Mouse (Mus musculus) forebrain, embryonic 15.5 days (tissue): ENCODE data around the gene Aldh1l1. TPM values are rescaled to one million over a fixed set of nuclear protein-coding genes. Genes with fewer than 3 reads are reported as not detected.

Source experiments
- ATAC-seq: fragments of 200-750 bp; cut with Nextera tagmentation; replicated peaks from 2 replicates; pipeline ENCODE4 v1.8.0; 2017; ENCODE audit warnings: mild to moderate bottlenecking, moderate TSS enrichment, moderate library complexity
- H3K27ac ChIP-seq: fragments of 300-500 bp; sonication (generic); replicated peaks from 2 replicates; pipeline ENCODE4 v1.5.1; 2015; ENCODE audit warnings: mild to moderate bottlenecking, inconsistent platforms
- H3K27me3 ChIP-seq: fragments of 300-500 bp; sonication (generic); 2 replicates; pipeline ENCODE4 v1.6.1; 2015; ENCODE audit warnings: inconsistent platforms
- H3K36me3 ChIP-seq: fragments of 300-500 bp; sonication (generic); 2 replicates; pipeline ENCODE4 v1.6.1; 2015; ENCODE audit warnings: mild to moderate bottlenecking, inconsistent platforms
- H3K4me1 ChIP-seq: fragments of 300-500 bp; sonication (generic); 2 replicates; pipeline ENCODE4 v1.6.1; 2015; ENCODE audit warnings: inconsistent platforms
- H3K4me2 ChIP-seq: fragments of 300-500 bp; sonication (generic); replicated peaks from 2 replicates; pipeline ENCODE4 v1.6.1; 2015; ENCODE audit warnings: mild to moderate bottlenecking, inconsistent platforms
- H3K4me3 ChIP-seq: fragments of 300-500 bp; sonication (generic); 2 replicates; pipeline ENCODE4 v1.5.1; 2015; ENCODE audit warnings: mild to moderate bottlenecking, inconsistent platforms
- H3K9ac ChIP-seq: fragments of 300-500 bp; sonication (generic); replicated peaks from 2 replicates; pipeline ENCODE4 v1.6.1; 2015; ENCODE audit warnings: mild to moderate bottlenecking, inconsistent platforms
- H3K9me3 ChIP-seq: fragments of 300-500 bp; sonication (generic); 2 replicates; pipeline ENCODE4 v1.6.1; 2016; ENCODE audit warnings: inconsistent platforms
- WGBS: fragments of 180-500 bp; shearing (Covaris S2); methylation state at CpG from one replicate; pipeline ENCODE4 v1.1.7; 2015; ENCODE audit warnings: mixed read lengths; 5-methylcytosine and 5-hydroxymethylcytosine counted together
- polyA plus RNA-seq: library from polyadenylated mRNA; unstranded; fragments of >200 nt; fragmentation: Nextera tagmentation; extraction: Ambion mirVana; gene quantifications from 2 replicates; pipeline ENCODE4 v1.2.1, GENCODE M21; 2015

Aldh1l1 gene
- polyA plus RNA-seq, 1 experiment from 2014 or later, result 35.6 TPM

DNA sequence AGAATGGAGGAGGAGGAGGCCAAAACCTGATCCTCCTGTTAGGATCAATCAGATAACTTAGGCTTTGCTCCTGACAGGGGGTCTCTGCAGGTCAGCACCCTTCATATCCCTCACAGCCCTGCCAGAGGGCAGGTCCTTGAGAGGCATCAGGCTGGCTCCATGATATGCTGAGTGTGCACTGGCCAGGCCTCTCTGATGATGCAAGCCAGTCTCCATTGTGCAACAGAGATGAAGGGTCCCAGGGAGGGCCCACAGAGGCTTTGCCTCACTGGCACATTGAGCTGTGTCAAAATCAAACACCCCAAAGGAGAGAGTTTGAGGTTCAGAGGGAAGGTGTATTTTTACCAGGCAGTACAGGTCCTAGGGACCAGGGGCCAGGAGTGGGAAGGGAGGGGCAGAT, 28.1 kb downstream of the Aldh1l1 start:
- Histone ChIP-seq H3K9me3 (no peaks in the 10 kb centered on the region), H3K27me3 (no peaks in the 10 kb centered on the region), H3K4me2 (no peak overlapping the region), H3K36me3 (no peaks in the 10 kb centered on the region), H3K9ac (no peak overlapping the region), H3K4me3 (no peak overlapping the region), H3K4me1 (no peaks in the 10 kb centered on the region), H3K27ac (no peak overlapping the region)
- no peak for ATAC-seq

DNA sequence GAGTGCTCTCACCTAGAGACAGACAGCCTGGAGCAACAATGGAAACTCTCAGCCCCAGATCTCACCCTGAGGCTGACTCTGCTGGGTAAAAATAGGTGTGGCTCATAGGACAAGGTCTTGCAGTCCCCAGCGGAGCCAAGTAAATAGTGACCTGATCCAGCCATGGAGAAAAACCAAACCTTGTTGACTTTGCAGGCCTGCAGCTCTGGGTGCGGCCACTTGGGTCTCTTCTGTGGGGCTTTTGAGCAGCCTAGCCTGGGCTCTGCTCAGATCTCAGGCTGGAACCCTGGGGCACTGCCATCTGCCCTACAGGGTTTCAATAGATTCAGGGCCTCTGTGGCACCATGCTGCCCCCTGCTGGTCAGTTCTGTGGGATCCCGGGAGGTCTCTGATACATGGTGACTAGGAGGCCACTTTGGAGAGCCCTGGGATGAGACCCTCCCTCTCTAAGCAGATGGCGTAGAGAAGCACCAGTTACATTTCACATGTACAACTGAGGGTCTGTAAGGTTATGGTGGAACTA, 28.7 kb downstream of the Aldh1l1 start:
- 46% methylated on average over 4 of the region's 4 CpGs for WGBS
- no peak overlapping the region for H3K4me2 ChIP-seq
- H3K27me3 ChIP-seq, result no peaks in the 10 kb centered on the region
- H3K9me3 ChIP-seq, result no peaks in the 10 kb centered on the region
- H3K36me3 ChIP-seq, result no peaks in the 10 kb centered on the region
- ATAC-seq, result peak; percentile 78
- H3K9ac ChIP-seq, result no peak overlapping the region
- no peak overlapping the region for H3K27ac ChIP-seq
- H3K4me3 ChIP-seq, result no peak overlapping the region
- H3K4me1 ChIP-seq, result no peaks in the 10 kb centered on the region

DNA sequence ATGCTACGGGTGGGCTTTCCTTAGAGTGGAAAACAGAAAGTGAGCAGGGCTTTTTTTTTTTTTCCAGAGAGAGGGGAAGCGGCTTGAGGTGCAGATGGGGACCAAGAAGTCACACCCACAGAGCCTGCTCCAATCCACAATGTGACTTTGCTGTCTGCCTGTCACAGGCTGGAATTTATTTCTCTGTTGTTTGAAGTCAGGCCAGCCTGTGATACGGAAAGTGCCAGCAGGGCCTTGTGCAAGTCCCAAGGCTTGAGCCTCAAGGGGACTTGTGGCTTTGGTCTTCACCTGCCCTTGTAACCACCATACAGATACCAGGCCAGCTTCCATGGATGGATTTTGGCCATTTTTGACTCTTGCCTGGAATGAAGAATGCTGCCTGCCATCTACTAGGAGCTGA, 32.7 kb downstream of the Aldh1l1 start:
- ATAC-seq, result no peak
- Histone ChIP-seq H3K36me3 (no peaks in the 10 kb centered on the region), H3K9ac (no peak overlapping the region), H3K4me2 (no peak overlapping the region), H3K27me3 (no peaks in the 10 kb centered on the region), H3K4me3 (no peak overlapping the region), H3K9me3 (no peaks in the 10 kb centered on the region), H3K4me1 (no peaks in the 10 kb centered on the region), H3K27ac (no peak overlapping the region)
- WGBS, result 79% methylated on average over 3 of the region's 3 CpGs

DNA sequence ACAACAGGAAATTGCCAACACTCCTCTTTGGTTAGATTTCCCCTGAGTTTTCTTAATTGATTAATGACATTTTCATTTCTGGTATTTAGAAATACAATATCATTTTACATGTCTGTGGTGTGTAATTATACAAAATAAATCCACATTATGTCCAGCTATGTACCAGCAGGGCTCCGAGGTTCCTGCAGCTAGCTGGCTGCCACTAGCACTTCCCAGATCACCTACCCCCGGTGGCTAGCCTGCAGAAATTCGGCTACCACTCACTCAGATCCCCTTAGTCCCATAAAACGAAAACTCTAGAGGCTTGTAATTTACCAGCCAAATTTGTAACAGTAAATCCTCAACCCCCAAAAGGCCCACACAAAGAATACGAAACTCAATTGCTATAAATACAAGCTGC, 33.1 kb downstream of the Aldh1l1 start:
- no peaks in the 10 kb centered on the region for H3K4me1 ChIP-seq
- WGBS, result 64% methylated on average over 5 of the region's 5 CpGs
- no peak overlapping the region for H3K27ac ChIP-seq
- H3K4me2 ChIP-seq, result no peak overlapping the region
- no peaks in the 10 kb centered on the region for H3K27me3 ChIP-seq
- H3K4me3 ChIP-seq, result no peak overlapping the region
- H3K9ac ChIP-seq, result no peak overlapping the region
- H3K9me3 ChIP-seq, result no peaks in the 10 kb centered on the region
- ATAC-seq, result no peak
- no peaks in the 10 kb centered on the region for H3K36me3 ChIP-seq

DNA sequence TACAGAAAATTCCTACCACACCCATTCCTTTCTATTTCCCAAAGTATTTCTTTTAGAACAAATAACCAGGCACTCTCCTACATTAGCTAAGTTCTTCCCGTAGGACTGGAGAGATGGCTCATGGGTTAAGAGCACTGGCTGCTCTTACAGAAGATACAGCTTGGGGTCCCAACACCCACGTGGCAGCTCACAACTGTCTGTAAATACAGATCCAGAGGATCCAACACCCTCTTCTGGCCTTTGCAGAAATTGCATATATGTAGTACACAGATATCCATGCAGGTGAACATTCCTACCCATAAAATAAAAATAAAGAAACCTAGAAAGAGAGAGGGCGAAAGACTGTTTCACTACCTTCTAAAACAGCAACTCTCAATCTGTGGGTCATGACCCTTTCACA, 40.2 kb downstream of the Aldh1l1 start:
- no peaks in the 10 kb centered on the region for H3K27me3 ChIP-seq
- no peak for ATAC-seq
- H3K4me2 ChIP-seq, result no peak overlapping the region
- H3K4me3 ChIP-seq, result no peak overlapping the region
- 67% methylated on average over 3 of the region's 3 CpGs for WGBS
- H3K27ac ChIP-seq, result no peak overlapping the region
- H3K36me3 ChIP-seq, result no peaks in the 10 kb centered on the region
- peaks cover 7% of the 10 kb centered on the region; the same call in 1 of the 2 replicates for H3K4me1 ChIP-seq
- no peak overlapping the region for H3K9ac ChIP-seq
- H3K9me3 ChIP-seq, result no peaks in the 10 kb centered on the region

DNA sequence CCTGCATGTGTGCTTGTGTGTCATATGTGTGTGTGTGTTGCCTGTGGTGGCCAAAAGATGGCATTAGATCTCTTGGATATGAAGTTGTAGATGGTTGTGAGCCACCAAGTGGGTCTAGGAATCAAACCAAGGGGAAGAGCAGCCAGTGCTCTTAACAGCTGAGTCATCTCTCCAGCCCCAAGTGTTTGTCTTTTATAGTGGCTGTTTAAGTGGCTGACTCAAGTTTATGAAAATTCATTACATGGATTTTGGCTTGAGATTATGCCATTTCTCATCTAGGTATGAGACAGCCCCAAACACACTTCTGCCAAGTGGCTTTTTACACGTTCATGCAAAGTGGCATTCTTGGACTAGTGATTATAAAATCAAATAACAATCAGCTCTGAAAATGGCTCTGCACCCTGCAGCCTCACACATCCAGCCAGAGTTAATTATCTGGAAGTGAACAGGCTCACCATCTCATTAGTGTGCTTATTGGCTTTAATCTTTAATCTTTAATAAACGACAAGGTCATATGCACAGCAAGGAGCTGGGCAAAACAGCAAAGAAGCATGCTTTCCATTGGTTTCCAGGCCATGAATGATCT, 43.3 kb downstream of the Aldh1l1 start:
- peaks cover 10% of the 10 kb centered on the region; the same call in 1 of the 2 replicates for H3K4me1 ChIP-seq
- peak; percentile 51; the same call in 1 of the 2 replicates for ATAC-seq
- H3K36me3 ChIP-seq, result no peaks in the 10 kb centered on the region
- H3K27ac ChIP-seq, result peak overlapping the region; percentile 21; the same call in 1 of the 2 replicates
- 15% methylated on average over 2 of the region's 2 CpGs for WGBS
- H3K9me3 ChIP-seq, result no peaks in the 10 kb centered on the region
- H3K4me3 ChIP-seq, result no peak overlapping the region
- H3K9ac ChIP-seq, result no peak overlapping the region
- H3K27me3 ChIP-seq, result no peaks in the 10 kb centered on the region
- no peak overlapping the region for H3K4me2 ChIP-seq

DNA sequence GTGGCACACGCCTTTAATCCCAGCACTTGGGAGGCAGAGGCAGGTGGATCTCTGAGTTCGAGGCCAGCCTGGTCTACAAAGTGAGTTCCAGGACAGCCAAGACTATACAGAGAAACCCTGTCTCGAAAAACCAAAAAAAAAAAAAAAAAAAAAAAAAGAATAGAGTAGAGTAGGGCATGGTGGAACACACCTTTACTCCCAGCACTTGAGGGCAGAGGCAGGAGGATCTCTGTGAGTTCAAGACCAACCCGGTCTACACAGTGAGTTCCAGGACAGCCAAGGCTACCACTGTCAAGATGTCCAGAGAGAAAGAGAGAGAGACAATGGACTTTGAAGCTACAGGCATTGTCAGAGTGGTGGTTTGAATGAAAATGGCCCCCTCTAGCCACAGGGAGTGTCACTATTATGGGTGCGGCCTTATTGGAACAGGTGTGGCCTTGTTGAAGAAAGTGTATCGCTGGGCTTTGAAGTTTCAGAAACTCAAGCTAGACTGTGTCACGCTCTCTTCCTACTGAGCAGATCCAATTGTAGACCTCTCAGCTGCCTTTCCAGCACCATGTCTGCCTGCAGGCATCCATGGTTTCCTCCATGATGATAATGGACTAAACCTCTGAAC, 46.5 kb downstream of the Aldh1l1 start:
- Histone ChIP-seq H3K9me3 (no peaks in the 10 kb centered on the region), H3K4me2 (no peak overlapping the region), H3K27ac (no peak overlapping the region), H3K4me3 (no peak overlapping the region), H3K27me3 (no peaks in the 10 kb centered on the region), H3K36me3 (no peaks in the 10 kb centered on the region), H3K4me1 (peaks cover 20% of the 10 kb centered on the region), H3K9ac (no peak overlapping the region)
- no peak for ATAC-seq
- WGBS, result 98% methylated on average over 6 of the region's 7 CpGs

DNA sequence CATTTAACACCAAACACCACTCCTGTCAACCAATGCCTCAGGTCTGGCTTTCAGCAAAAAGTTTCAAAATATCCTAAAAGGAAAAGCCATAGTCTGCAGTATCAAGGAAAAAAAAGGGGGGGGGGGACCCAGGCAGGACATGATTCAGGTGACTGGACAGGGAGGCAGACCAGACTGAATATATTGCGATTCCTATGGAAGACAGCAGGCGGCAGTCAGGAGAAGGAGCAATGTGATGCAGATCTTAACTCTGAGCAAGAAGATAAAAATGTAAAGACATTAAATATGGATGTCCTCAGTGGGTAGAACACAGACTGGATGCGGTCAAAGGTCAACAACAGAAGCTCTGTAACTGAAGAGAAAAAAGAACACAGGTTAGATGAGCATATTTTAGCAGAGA, 47.3 kb downstream of the Aldh1l1 start:
- Histone ChIP-seq H3K27ac (no peak overlapping the region), H3K9ac (no peak overlapping the region), H3K27me3 (no peaks in the 10 kb centered on the region), H3K9me3 (no peaks in the 10 kb centered on the region), H3K4me3 (no peak overlapping the region), H3K4me2 (no peak overlapping the region), H3K36me3 (no peaks in the 10 kb centered on the region), H3K4me1 (peaks cover 20% of the 10 kb centered on the region)
- 88% methylated on average over 3 of the region's 3 CpGs for WGBS
- ATAC-seq, result no peak

DNA sequence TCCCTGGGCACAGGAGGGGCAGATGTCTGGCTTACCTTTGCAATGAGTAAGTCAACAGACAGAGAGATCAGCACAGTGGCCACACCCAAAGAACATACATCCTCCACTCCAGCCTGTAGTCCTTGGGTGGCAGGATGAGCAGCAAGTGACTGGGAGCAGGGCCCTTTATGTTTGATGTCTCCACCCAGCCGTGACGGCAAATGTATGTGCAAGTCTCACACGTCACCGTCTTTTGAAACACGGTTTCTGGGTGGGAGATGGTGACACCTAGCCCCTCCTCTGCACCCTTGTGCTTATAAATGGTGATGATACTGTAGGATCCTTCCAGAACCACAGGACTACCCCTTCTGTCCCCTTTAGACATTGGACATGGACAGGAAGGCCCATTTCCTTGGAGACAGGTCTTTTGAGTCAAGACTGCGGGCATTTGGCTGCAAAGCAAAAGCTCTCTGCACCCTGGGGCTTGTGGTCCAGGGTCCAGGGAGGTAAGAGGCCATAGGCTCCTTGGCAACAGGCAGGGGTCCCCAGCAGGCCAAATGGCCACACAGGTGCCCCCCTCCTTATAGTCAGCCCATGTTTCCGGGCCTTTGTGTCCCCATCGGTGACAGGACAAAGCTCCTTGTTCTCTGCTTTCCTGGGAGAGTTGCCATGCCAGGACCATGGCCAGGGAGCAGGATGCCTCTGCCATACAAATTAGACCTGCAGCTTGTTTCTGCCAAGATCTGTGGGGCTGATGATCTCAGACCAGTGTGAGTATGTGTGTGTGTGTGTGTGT, 48.7 kb downstream of the Aldh1l1 start:
- WGBS, result 32% methylated on average over 8 of the region's 8 CpGs

DNA sequence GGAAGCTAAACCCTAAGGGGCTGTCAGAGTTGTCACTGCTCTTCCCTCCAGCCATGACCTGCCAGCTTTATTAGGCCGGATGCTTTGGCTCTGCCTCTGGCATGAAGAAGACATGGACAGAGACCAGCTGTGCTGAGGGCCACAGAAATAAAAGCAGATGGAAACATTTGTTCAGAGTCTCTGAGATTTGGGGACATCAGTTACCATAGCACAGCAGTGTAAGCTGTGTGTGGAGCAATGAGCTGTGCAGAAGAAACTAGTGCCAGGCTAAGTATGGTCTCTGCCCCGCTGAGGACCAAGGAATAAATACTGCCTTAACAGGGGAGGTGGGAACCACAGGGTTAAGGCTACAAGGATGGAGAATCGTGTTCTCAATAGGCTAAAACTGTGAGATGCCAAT, 50.6 kb downstream of the Aldh1l1 start:
- Histone ChIP-seq H3K4me3 (no peak overlapping the region), H3K4me1 (peaks cover 13% of the 10 kb centered on the region), H3K27ac (no peak overlapping the region), H3K9me3 (no peaks in the 10 kb centered on the region), H3K27me3 (no peaks in the 10 kb centered on the region), H3K36me3 (no peaks in the 10 kb centered on the region), H3K4me2 (no peak overlapping the region), H3K9ac (no peak overlapping the region)
- ATAC-seq, result no peak
- WGBS, result 85% methylated on average over 3 of the region's 3 CpGs

More for the DNA sequence above, 48.7 kb downstream of the Aldh1l1 start:
- peaks cover 15% of the 10 kb centered on the region for H3K4me1 ChIP-seq
- no peak overlapping the region for H3K9ac ChIP-seq
- no peaks in the 10 kb centered on the region for H3K36me3 ChIP-seq
- H3K4me3 ChIP-seq, result no peak overlapping the region
- H3K27ac ChIP-seq, result peak overlapping the region; percentile 69
- no peaks in the 10 kb centered on the region for H3K27me3 ChIP-seq
- peak; percentile 89 for ATAC-seq
- H3K4me2 ChIP-seq, result no peak overlapping the region
- H3K9me3 ChIP-seq, result no peaks in the 10 kb centered on the region

DNA sequence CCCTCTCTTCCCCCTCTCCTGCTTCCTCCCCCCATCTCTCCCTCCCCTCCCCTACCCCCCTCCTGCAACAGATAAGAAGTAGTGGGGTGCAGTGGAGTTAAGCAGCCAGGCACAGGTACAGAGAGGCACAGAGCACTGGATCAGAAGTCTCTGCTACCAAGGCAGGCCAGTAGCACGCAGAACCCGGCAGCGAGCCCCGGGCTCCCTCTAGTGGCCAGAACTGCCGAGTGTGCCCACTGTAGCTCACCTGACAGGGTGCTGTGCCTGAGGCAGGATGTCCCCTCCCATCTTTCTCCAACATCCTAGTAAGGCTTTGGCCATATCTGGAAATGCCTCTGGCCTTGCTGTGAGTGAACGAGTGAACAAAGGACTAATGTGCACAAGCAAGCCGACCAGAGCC, 51.7 kb downstream of the Aldh1l1 start:
- no peaks in the 10 kb centered on the region for H3K36me3 ChIP-seq
- no peaks in the 10 kb centered on the region for H3K9me3 ChIP-seq
- peaks cover 13% of the 10 kb centered on the region for H3K4me1 ChIP-seq
- ATAC-seq, result peak; percentile 65
- H3K9ac ChIP-seq, result no peak overlapping the region
- H3K4me3 ChIP-seq, result no peak overlapping the region
- no peak overlapping the region for H3K4me2 ChIP-seq
- no peaks in the 10 kb centered on the region for H3K27me3 ChIP-seq
- 6% methylated on average over 7 of the region's 7 CpGs for WGBS
- H3K27ac ChIP-seq, result no peak overlapping the region

DNA sequence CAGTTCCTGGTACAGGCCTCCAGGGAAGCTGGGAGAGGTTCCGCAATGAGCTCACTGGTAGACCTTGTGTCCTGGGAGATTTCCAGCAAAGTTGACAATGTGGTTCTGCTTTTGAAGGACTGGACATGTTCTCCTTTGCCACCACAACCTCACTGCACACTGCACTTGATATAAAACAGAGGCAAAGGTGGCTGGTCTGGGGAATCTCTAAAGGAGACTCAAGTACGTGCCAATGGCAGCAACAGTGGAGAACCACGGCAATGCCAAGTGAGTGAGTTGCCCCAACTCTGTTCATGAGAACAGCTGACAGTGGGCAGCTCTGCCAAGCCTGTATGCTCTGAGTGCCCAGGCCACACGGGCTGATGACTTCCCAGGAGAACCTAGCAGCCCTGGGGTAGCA, 53.0 kb downstream of the Aldh1l1 start:
- Histone ChIP-seq H3K27me3 (no peaks in the 10 kb centered on the region), H3K4me2 (no peak overlapping the region), H3K4me1 (peaks cover 13% of the 10 kb centered on the region), H3K4me3 (no peak overlapping the region), H3K36me3 (no peaks in the 10 kb centered on the region), H3K9ac (no peak overlapping the region), H3K27ac (no peak overlapping the region), H3K9me3 (no peaks in the 10 kb centered on the region)
- no peak for ATAC-seq
- 92% methylated on average over 4 of the region's 4 CpGs for WGBS
